Mouse (Mus musculus) testis, adult 2 months (tissue): ENCODE measurements around the gene Gm20388. TPM values are rescaled to one million over a fixed set of nuclear protein-coding genes. Genes with fewer than 3 reads are reported as not detected.

Experiments used
- H3K27ac ChIP-seq: fragments of 200-500 bp; 2 replicates; pipeline ENCODE4 v1.5.1; 2012; ENCODE audit warnings: low read depth, low read length; ENCODE audit not compliant: control insufficient read depth, insufficient read depth
- H3K27me3 ChIP-seq: fragments of 200-500 bp; 2 replicates; pipeline ENCODE4 v1.6.1; 2012; ENCODE audit warnings: mild to moderate bottlenecking, low read length, moderate library complexity; ENCODE audit not compliant: control insufficient read depth, insufficient read depth
- H3K36me3 ChIP-seq: fragments of 200-500 bp; 2 replicates; pipeline ENCODE4 v1.6.1; 2012; ENCODE audit warnings: mild to moderate bottlenecking, low read length; ENCODE audit not compliant: control insufficient read depth, insufficient read depth
- H3K4me1 ChIP-seq: fragments of 200-500 bp; 2 replicates; pipeline ENCODE4 v1.6.1; 2012; ENCODE audit warnings: low read length; ENCODE audit not compliant: control insufficient read depth, insufficient read depth
- H3K4me3 ChIP-seq: fragments of 200-500 bp; 2 replicates; pipeline ENCODE4 v1.5.1; 2012; ENCODE audit warnings: low read depth, mild to moderate bottlenecking, low read length, moderate library complexity, mixed read lengths; ENCODE audit not compliant: control insufficient read depth
- CTCF ChIP-seq: fragments of 200-500 bp; IDR thresholded peaks from 2 replicates; pipeline ENCODE4 v1.5.1; 2012; ENCODE audit warnings: low read depth, mild to moderate bottlenecking, inconsistent platforms, low read length, moderate library complexity; ENCODE audit not compliant: control insufficient read depth, insufficient read depth, insufficient replicate concordance
- POLR2A ChIP-seq: fragments of 200-500 bp; IDR thresholded peaks from 2 replicates; pipeline ENCODE4 v1.6.1; 2012; ENCODE audit warnings: low read depth, mild to moderate bottlenecking, inconsistent platforms, low read length, moderate library complexity; ENCODE audit not compliant: control insufficient read depth
- polyA plus RNA-seq: library from polyadenylated mRNA; depleted of rRNA; stranded (reverse); fragments of >200 nt; gene quantifications from 2 replicates; pipeline ENCODE4 v1.2.3, GENCODE M21; 2012

The Gm20388 gene
- polyA plus RNA-seq, 1 experiment, result 5.6 TPM

DNA sequence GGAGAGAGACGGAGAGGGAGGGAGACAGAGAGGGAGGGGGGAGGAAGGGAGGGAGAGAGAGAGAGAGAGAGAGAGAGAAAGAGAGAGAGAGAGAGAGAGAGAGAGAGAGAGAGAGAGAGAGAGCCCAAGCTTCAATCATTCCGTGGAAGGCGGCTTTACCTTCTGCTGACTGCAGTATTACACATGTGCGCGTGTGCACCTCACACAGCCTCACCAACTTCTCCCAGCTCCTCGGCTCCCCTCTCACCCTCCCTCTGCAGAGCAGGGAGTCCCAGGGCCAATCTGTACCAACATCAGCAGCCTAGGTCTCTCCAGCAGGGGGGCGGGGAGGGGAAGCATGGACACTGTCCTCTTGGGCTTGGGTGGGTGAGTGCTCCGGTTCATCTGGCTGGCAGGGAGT is 2452.3 kb downstream of the Gm20388 start:
- no peak overlapping the region for H3K27ac ChIP-seq
- no peaks in the 10 kb centered on the region for H3K27me3 ChIP-seq
- TF ChIP-seq CTCF, result no peak
- no peak for TF ChIP-seq POLR2A
- no peaks in the 10 kb centered on the region for H3K4me1 ChIP-seq
- no peaks in the 10 kb centered on the region for H3K36me3 ChIP-seq
- H3K4me3 ChIP-seq, result no peak overlapping the region

DNA sequence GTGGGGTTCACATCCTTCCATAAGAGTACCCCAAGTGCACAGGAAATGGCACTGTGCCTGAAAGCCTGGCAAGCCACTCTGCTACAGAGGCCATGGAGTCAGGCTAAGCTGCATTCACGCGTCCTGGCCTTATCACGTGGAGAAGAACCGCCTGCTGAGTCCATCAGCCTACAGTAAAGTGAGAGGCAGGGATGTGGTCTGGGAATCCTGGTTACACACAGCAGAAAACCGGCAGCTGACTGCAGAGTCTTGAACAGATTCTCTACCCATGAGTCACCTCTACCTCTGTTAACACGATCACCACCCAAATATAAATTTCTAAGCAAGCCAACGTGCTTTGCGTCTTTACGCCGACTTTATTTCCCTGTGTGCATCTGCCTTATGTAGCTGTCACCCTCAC is 2457.9 kb downstream of the Gm20388 start:
- Histone ChIP-seq H3K27me3 (no peaks in the 10 kb centered on the region), H3K27ac (no peak overlapping the region), H3K4me1 (no peaks in the 10 kb centered on the region), H3K36me3 (no peaks in the 10 kb centered on the region), H3K4me3 (no peak overlapping the region)
- TF ChIP-seq CTCF (no peak), POLR2A (no peak)

DNA sequence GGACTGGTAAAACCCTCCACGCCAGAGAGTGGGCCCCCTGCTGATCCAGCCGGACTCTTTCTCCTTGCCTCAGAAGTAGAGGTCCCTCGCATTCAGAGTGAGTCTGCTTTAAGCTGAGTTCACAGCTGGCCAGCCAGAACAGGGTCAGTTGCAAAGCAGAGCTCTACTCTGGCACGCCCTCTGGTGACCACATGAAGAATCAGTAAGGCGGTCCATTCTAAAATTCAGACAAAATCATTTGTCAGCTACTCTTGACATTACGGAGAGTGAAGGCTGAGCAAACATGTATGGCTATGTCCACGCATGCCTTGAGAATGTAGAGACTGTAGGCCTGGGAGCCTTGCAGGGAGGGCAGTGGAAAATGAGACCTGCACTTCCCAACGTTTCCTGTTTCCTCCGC is 2459.0 kb downstream of the Gm20388 start:
- H3K27ac ChIP-seq, result no peak overlapping the region
- H3K4me1 ChIP-seq, result no peaks in the 10 kb centered on the region
- TF ChIP-seq CTCF (peak; percentile 55; the same call in 1 of the 2 replicates), POLR2A (no peak)
- no peak overlapping the region for H3K4me3 ChIP-seq
- H3K36me3 ChIP-seq, result no peaks in the 10 kb centered on the region
- no peaks in the 10 kb centered on the region for H3K27me3 ChIP-seq

DNA sequence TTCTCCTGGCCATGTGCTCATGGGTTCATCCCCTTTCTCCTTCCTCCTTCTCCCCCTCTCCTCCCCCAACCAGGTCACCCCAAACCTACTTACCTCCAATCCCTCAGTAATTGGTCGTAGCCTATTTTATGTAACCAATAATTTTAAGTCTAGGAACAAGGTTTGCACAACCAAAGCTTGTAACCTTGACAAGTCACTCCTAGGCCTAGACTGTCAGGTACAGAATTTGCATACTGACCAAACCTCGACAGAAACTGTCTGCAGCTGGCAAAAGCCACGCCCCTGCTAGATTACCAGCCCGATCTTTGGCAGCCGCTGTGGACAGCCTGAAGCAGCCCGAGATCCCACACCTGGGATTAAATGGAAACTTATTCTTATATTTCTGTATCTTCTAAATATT is 2461.1 kb downstream of the Gm20388 start:
- Histone ChIP-seq H3K27me3 (no peaks in the 10 kb centered on the region), H3K27ac (no peak overlapping the region), H3K4me3 (no peak overlapping the region), H3K36me3 (no peaks in the 10 kb centered on the region), H3K4me1 (peaks cover 4% of the 10 kb centered on the region)
- TF ChIP-seq POLR2A, result no peak
- TF ChIP-seq CTCF, result no peak

DNA sequence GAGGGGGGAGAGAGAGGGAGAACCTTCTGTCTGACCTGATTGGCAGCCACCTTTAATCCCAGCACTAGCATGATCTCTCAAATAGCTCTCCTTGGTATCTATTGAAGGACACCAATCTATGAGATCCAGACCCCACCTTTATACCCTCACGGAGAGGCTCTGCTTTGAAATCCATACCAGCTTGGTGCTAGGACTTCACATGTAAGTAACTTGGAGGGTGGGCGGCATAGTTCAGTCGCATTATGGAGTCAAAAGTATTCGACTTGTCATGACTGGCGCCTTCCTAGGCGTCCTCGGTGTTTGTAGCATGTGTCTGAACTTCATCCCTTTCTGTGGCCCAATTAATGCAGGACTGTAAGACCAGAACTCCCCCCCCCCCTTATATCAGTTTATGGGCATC is 2464.7 kb downstream of the Gm20388 start:
- Histone ChIP-seq H3K27ac (no peak overlapping the region), H3K4me3 (peak overlapping the region; percentile 99)

DNA sequence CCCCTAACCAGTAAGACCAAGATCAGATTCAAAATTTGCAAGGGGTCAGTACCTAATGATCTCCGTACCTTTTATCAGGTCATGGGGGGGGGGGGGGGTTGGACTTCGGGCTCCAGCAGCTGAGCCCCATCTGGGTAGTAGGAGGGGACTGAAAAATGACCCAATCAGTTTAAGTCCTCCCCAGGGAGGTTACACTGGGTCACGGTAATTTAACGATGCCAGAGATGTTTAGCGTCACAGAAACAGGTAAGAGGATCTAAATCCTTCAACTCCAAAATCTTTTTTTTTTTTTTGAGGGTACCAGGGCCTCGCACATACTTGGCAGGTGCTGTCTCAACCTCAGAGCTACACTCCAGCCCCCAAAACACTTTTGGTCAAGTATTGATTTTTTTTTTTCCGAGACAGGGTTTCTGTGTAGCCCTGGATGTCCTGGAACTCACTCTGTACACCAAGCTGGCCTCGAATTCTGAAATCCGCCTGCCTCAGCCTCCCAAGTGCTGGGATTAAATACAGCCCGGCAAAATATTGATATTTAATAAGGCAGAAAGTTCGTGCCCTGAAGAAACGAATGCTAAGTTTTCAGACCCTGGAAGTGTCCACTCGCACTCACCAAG is 2465.2 kb downstream of the Gm20388 start:
- TF ChIP-seq CTCF, result no peak
- no peak for TF ChIP-seq POLR2A
- H3K4me1 ChIP-seq, result peaks cover 4% of the 10 kb centered on the region
- H3K27me3 ChIP-seq, result no peaks in the 10 kb centered on the region
- peak overlapping the region; percentile 99 for H3K4me3 ChIP-seq
- peak overlapping the region; percentile 58 for H3K27ac ChIP-seq
- H3K36me3 ChIP-seq, result no peaks in the 10 kb centered on the region

More for the DNA sequence above, 2464.7 kb downstream of the Gm20388 start:
- Histone ChIP-seq H3K36me3 (no peaks in the 10 kb centered on the region), H3K4me1 (peaks cover 4% of the 10 kb centered on the region), H3K27me3 (no peaks in the 10 kb centered on the region)
- TF ChIP-seq POLR2A (no peak), CTCF (no peak)

DNA sequence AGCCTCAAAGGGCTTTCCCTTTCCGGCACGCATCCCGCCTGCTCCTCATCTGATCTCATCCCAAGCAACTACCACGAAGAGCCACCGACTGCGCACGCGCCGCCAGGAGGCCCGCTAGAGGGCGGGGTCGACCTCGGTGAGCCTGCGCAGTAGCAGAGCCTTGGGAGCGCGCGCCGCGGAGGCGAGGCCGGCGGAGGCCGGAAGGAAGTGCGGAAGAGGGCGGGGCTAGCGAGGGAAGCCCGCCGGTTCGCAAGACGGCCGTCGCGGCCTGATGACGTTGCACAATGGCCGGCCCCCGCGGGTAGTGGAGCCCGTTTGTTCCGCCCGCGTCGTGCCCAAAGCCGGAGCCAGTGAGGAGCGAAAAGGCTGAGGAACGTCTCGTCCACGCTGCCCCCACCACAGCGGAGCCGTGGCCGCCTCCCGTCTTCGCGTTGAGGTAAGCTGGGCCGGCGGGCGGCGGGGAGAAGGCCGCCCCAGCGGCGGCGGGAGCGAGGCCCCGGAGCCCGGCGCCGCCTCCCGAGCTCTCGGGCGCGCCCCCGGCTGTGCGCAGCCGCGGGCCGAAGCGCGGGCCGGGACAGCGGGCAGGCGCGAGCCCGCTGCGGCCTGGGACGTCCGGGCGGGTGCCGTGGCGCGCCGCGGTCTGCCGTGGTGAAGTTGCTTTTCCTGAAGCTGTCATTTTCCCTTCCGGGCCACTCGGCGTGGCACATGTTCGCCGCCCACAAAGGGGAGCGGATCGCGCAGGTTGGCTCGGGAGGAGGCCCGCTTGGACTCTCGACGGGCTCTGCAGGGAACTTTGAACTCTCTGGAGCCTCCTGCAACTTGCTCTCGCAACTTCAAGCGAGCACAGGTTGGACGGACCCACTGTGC is 2466.0 kb downstream of the Gm20388 start, which contains the start of gene Zc3h18:
Zc3h18 (plus strand) TSS at position 245 of the 867 bp plus-strand sequence.
- peak within 1 kb of the TSS; percentile 99 for H3K4me3 ChIP-seq
- TF ChIP-seq POLR2A (peak; percentile 74), CTCF (no peak)

More for the DNA sequence above, 2466.0 kb downstream of the Gm20388 start, which contains the start of gene Zc3h18:
- H3K4me1 ChIP-seq, result peaks cover 4% of the 10 kb centered on the region
- no peaks in the 10 kb centered on the region for H3K27me3 ChIP-seq
- no peaks in the 10 kb centered on the region for H3K36me3 ChIP-seq
- peak within 1 kb of the TSS; percentile 100 for H3K27ac ChIP-seq
